Mouse (Mus musculus) brown adipose tissue, adult 24 weeks (tissue): ENCODE measurements at regions not wholly inside any gene's neighbourhood (a gene's known extent, or its start where the extent isn't known, plus 50 kb on each side); places are given as distances from the start of the nearest gene placed in this dataset.
A peak's percentile ranks its signal among the peaks of the same experiment; 100 is the strongest.

Experiments
- H3K27ac ChIP-seq: fragments of 200-500 bp; replicated peaks from 2 replicates; pipeline ENCODE4 v1.5.1; 2012; ENCODE audit warnings: low read depth, mild to moderate bottlenecking, low read length
- H3K4me1 ChIP-seq: fragments of 200-500 bp; 2 replicates; pipeline ENCODE4 v1.6.1; 2012; ENCODE audit warnings: low read length, mixed read lengths; ENCODE audit not compliant: control insufficient read depth, insufficient read depth, insufficient read length
- H3K4me3 ChIP-seq: fragments of 200-500 bp; 2 replicates; pipeline ENCODE4 v1.5.1; 2012; ENCODE audit warnings: low read depth, mild to moderate bottlenecking, low read length, moderate library complexity; ENCODE audit not compliant: insufficient read depth

DNA sequence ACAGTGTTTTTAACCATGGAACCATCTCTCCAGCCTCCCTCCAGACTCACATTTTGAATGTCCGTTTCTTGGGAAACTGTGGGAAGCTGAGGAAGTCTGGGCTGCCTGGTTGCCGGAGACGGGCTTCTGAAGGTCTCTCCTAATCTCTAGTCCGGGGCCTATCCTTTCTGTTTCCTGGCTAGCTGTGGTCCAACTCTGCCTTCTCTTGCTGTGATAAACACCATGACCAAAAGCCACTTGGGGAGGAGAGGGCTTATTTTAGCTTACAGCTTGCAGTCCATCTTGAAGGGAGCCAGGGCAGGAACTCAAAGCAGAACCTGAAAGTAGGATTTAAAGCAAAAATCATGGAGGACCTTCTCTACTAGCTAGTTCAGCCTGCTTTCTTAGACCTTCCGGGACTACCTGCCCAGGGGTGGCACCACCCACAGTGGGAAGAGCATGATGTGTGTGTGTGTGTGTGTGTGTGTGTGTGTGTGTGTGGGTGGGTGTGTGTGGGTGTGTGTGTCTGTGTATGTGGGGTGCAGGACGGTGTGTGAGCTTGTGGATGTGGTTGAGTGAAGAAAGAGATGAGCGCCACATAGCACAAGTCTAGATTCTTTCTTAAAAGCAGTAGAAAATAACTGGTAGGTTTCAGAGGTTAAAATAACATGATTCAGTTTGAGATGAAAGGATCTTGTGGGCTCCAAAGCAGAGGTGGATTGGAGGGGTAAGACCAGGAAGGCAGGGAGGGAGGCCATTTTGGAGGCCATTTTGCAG lies 73.5 kb upstream of the Rap1b start:
- Histone ChIP-seq H3K4me3 (no peak overlapping the region), H3K27ac (no peak overlapping the region), H3K4me1 (no peaks in the 10 kb centered on the region)

DNA sequence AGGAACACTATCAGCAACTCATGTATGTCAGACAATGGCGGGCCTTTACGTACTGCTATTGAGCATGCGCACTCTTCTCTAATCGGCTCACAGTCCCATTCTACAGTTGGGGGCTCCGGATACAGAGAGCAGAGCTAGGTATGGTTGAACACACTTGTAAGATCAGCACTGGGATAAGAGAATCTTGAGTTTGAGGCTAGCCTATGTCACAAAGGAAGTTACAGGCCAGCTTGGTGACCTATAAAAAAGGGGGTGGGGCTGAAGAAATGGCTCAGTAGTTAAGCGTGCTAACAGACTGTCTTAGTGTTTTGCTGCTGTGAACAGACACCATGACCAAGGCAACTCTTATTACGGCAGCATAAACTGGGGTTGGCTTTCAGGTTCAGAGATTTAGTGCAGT lies 79.4 kb upstream of the Rap1b start:
- Histone ChIP-seq H3K4me1 (no peaks in the 10 kb centered on the region), H3K27ac (no peak overlapping the region), H3K4me3 (no peak overlapping the region)

DNA sequence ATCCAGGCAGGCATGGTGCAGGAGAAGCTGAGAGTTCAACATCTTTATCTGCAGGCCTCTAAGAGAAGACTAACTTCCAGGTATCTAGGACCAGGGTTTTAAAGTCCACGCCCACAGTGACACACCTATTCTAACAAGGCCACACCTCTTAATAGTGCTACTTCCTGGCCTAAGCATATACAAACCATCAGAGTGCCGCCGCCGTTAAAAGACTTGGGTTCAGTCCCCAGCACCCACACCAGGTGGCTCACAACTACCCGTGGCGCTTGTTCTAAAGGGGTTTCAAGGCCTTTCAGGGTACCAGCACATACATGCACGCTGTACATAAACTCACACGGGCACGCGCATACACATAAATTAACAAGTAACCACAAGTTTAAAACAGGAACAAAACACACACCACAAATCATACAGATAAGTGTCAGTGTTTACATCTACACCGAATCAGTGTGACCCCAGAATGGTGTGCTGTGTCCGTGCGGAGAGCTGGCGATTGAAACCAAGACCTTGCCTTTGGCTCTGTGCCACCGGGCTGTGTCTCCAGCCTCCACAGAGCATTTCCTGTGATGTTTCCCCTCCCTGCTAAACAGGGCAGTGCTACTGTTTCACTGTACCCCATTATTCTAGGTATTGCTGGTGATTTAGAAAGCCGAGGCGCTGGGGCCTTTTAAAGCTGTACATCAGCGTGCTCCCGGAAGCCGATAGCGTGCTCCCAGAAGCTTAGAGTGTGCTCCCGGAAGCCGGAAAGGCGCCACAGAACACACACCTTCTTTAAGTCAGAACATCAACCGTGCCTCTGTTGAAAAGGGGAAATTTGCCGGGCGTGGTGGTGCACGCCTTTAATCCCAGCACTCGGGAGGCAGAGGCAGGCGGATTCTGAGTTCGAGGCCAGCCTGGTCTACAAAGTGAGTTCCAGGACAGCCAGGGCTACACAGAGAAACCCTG lies 80.0 kb upstream of the Rap1b start:
- H3K4me3 ChIP-seq = no peak overlapping the region
- no peak overlapping the region for H3K27ac ChIP-seq
- no peaks in the 10 kb centered on the region for H3K4me1 ChIP-seq

DNA sequence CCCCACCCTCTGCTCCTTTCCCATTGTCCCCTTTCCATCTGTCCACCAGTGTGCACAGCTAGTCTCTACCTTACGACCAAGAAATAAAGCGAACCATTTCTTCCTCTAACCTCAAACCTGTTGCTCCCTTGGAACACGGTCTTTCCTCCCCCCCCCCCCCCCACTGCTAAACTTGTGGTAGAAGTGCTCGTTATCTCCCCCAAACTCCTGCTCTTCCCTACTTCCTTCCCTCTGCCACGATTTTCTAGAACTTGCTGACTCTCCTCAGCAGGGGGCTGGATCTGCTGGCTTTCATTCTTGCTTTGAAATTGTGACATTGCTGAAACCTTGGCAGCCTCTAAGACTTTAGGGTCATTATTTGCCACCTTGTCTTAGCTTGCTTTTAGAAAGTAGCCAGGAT lies 83.2 kb upstream of the Rap1b start:
- H3K27ac ChIP-seq = no peak overlapping the region
- H3K4me3 ChIP-seq = no peak overlapping the region
- H3K4me1 ChIP-seq = no peaks in the 10 kb centered on the region

DNA sequence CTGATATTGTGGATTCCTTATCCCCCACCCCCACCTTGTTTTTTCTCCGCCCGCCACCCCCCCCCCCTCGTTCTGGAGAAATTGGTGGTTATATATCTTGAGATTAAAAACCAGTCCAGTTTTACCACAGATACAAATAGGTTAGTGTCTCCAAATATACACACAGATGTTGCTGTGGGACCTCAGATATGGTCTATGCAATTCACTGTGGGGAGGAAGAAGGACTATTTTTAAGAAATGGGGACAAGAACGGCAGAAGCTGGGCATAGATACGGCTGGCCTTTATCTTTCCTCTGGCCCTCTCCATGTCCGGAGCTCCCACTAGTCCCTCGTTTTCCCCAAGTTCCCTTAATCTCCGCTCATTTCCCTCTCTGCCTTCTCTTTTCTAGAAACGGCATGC lies 89.0 kb upstream of the Rap1b start:
- Histone ChIP-seq H3K4me3 (no peak overlapping the region), H3K27ac (no peak overlapping the region), H3K4me1 (peaks cover 11% of the 10 kb centered on the region)

DNA sequence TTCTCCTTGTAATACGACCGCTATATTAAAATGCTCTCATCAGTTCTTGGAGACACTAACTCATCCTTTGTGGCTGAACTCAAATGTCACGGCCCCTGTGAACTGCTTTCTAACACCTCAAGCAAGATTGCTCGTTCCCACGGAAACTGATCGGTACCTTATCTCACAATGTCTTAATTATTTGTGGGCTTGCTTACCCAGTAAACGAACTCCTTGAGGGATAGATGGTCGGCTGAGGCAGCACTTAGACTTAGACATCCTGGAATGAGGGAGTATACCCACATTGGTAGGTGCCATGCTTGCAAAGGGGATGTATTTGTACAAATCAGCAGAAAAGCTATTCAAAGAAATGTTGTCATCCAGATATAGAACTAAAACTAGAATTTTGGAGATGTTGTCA lies 92.9 kb upstream of the Rap1b start:
- no peak overlapping the region for H3K4me3 ChIP-seq
- peak overlapping the region; percentile 46 for H3K27ac ChIP-seq

DNA sequence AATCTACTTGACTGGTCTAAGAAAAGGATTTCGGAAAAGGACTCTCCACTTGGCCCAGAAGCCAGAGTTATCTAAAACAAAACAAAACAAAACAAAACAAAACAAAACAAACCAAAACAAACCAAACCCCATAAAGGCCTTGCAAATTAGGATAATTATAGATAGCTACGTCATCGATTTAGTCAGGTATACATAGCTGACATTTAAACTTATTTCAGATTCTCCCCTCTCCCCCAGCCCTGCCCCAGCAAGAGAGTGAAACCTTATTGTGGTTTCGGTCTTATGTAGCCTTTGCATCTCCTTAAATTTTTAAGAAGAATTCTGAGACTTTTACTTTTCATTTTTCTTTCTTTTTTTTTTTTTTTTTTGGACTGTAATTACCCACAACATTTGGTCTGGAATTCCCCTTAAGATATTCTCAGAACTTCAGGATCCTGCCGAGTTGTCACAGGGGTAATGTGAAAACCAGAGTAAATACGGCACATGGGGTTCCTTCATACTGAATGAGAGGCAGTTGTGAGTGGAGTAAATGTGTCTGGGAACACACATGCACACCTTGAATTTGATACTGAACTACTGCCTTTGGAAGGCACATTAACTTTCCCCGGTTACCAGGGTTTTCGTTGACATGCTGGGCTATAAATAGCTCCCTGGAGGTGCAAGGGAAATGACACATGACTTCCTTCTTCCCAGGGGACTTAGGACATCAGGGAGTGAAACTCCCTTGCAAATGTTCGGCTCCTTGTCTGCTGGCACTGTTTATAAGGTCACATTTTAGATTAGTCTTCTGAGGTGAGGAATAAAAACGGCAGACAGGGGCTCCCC lies 94.8 kb upstream of the Rap1b start:
- H3K4me3 ChIP-seq = peak overlapping the region; percentile 13; the same call in 1 of the 2 replicates
- peak overlapping the region; percentile 95 for H3K27ac ChIP-seq

More for the DNA sequence above, 92.9 kb upstream of the Rap1b start:
- peaks cover 18% of the 10 kb centered on the region for H3K4me1 ChIP-seq

DNA sequence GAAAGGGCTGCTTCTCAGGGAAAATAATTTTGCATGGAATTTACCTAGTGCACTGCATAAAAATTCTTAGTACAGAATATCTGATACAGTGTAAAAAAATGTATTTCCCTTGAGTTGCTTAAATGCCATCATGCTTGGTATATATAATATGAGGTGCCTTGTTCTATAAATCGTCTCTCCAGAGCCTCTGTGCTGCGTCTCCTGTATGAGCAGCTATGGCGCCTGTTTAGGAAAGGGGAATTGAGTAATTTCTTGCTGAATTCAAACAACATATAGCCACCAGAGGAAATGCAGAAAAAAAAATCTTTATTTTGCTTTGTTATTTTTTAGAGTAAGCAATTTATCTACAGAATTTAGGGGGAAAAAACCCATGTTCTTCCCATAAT lies 95.4 kb upstream of the Rap1b start:
- Histone ChIP-seq H3K4me3 (0 out of 2 replicates have a peak overlapping the region, but pooled peaks have one; percentile 13), H3K4me1 (peaks cover 18% of the 10 kb centered on the region), H3K27ac (peak overlapping the region; percentile 39; the same call in 1 of the 2 replicates)

More for the DNA sequence above, 94.8 kb upstream of the Rap1b start:
- peaks cover 18% of the 10 kb centered on the region for H3K4me1 ChIP-seq

DNA sequence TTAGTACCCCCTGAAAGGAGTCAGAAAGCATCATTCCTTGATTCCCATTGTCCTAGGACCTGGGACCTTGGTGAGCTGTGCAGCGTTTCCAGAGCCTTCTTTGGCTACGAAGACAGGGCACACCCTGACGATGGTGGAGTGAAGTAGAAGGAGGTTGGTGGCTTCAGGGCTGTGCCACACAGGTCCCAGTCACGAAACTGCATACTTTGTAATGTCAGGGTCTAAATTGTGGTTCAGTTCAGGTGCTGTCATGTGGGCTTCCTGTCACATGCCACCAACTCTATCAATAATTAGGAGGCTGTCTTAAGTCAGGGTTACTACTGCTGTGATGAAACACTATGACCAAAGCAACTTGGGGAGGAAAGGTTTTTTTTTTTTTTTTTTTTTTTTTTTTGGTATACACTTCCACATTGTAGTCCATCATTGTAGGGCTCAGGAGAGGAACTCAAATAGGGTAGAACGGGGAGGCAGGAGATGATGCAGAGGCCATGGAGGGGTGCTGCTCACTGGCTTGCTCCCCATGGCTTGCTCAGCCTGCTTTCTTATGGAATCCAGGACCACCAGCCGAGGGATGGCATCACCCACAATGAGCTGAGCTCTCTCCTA lies 98.0 kb upstream of the Rap1b start:
- H3K27ac ChIP-seq = 0 out of 2 replicates have a peak overlapping the region, but pooled peaks have one; percentile 21
- peaks cover 16% of the 10 kb centered on the region for H3K4me1 ChIP-seq
- H3K4me3 ChIP-seq = no peak overlapping the region

DNA sequence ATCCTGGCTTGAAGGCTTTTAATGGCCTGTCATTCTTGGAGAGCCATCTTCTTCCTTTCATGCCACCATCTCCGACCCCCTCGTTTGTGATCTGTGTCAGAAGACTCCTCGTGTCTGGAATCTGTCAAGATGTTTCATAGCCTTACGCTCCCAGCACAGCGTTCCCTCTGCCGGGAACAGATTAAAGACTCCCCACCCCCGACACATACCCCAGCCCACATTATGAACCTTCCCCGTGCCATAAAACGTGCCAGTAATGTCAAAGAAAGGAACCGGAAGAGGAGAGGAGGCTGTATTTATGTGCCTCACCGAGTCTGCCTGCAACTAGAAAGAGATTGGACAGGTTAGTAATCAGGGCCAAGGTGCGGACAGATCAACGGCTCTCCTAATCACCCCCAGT lies 101.4 kb upstream of the Rap1b start:
- no peak overlapping the region for H3K27ac ChIP-seq
- peaks cover 3% of the 10 kb centered on the region; the same call in 1 of the 2 replicates for H3K4me1 ChIP-seq
- H3K4me3 ChIP-seq = no peak overlapping the region

DNA sequence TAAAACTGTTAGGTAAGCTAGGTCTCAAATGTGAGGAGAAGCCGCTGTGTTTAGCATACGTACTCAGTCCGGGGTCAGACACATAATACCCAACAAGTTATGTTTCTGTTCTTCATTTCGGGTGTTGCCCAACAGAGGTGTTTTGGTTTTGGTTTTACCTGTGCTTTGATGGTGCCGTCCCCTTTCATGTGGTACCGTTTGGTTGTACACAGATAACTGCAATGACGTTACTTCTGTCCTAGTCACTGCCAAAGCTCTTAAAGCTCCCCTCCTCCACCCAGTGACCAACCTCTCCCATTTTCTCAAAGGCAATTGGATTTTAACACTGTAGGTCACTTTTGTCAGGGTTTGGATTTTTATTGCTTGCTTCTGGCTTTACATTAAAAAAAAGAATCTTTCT lies 102.1 kb upstream of the Rap1b start:
- no peak overlapping the region for H3K4me3 ChIP-seq
- no peak overlapping the region for H3K27ac ChIP-seq
- peaks cover 6% of the 10 kb centered on the region; the same call in 1 of the 2 replicates for H3K4me1 ChIP-seq

DNA sequence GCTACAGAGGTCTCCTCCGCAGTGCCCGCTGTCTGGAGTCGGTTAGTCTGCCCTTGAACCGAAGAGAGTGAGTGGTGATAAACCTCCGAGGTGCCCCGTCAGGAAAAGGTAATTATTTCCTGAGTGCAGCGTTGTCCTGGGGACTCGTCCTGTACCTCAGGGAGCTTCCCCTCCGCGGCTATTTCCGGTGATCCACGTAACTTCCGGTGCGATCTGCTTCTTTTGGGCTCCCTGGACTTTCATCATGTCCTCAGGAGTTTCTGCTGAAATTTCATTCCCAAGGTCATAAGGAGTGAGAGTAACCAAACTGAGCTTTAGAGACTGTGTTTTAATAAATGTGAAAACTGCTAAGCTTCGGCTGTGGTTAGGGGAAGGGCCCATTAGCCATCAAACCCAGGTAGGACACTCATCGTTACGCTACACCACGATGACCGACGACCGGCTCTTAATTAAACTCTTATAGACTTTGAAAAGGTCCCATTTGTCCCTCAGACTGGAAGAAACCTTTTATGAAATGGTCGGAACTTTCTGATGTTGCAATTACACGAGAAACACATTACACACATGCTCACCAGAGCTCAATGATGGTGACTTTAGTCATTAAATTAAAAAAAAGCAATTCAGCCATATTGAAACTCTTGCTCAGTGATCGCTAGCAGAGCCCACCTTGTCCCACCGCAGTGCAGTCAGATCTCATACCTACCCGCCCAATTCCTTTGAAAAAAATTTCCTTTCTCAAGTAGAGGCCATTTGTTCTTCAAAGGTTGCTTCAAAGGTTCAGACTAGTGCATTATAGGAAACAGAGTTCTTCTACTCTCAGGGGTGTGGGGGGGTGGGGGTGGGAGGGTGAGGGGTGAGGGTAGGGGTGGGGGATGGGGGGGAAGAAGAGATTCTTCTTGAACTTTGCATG lies 106.5 kb upstream of the Rap1b start:
- Histone ChIP-seq H3K27ac (no peak overlapping the region), H3K4me3 (no peak overlapping the region)

DNA sequence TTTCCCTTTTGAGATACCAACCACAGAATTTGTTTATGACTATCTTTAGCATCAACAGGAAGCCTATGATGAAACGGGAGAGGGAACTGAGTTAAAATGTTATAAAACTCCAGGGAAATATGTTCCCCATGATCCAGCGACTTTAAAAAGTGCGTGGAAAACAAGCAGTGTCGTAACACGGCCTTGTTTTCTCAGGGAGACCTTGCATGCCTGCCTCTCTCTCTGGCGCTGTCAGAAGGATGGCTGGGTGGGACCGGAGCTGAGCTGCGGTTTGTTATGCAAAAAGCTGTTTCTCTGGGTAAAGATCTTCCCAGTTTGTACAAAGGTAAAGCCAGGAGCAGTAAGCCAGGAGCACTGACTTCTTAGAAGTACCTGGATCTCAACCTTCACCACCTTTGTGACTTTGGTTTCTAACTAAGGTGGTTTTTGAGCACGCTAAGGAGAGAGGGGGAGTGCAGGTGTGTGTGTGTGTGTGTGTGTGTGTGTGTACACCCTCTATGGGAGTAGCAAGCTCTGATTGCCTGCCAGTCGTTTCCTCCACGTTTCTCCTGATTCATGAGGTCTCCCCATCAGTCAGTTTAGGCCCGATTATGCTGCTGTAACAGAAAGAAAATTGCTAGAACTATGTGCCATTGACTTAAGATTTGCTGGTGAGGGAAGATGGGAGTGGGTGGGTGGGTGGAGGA lies 107.3 kb upstream of the Rap1b start:
- Histone ChIP-seq H3K4me3 (no peak overlapping the region), H3K4me1 (peaks cover 14% of the 10 kb centered on the region), H3K27ac (peak overlapping the region; percentile 62)

More for the DNA sequence above, 106.5 kb upstream of the Rap1b start:
- H3K4me1 ChIP-seq = peaks cover 14% of the 10 kb centered on the region
